Mouse (Mus musculus) heart, postnatal 0 days (tissue): ENCODE measurements around the gene Mcf2.

ENCODE experiments used
- CTCF ChIP-seq: IDR thresholded peaks from 2 replicates; pipeline ENCODE4 v1.5.1; 2016; ENCODE audit warnings: antibody characterized with exemption, control low read depth, low read depth
- EP300 ChIP-seq: IDR thresholded peaks from 2 replicates; pipeline ENCODE4 v1.6.1; 2016; ENCODE audit warnings: antibody characterized with exemption, low read depth

DNA sequence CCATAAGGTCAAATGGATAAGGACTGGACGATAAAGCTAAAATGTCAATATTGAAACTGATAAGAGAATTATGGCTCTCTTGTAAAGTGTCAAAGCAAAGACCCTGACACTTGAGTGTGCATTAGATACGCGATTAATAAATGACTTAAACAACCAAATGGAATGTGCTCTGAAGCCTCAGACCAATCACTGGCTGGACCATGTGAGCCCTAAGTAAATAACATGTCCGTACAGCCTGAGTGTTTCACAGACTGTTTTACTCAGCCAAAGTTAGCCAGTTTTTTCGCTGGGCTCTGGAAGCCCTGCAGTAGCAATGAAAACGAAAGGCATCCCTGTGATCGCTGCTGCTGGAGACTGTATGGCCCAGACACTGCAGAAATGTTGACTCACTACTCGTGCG is 123.7 kb downstream of the Mcf2 start:
- TF ChIP-seq CTCF (no peak), EP300 (no peak)
